Mouse (Mus musculus) kidney, adult 2 months (tissue): ENCODE measurements around the gene Mbnl2. TPM values are rescaled to one million over a fixed set of nuclear protein-coding genes. Genes with fewer than 3 reads are reported as not detected.

Experiments
- DNase-seq: peaks from one replicate; pipeline ENCODE4 v3.0.0; 2021
- H3K27ac ChIP-seq: fragments of 200-500 bp; 2 replicates; pipeline ENCODE4 v1.5.1; 2012; ENCODE audit warnings: low read depth, low read length, control low read depth, inconsistent platforms; ENCODE audit not compliant: insufficient read depth
- H3K27me3 ChIP-seq: fragments of 200-500 bp; replicated peaks from 2 replicates; pipeline ENCODE4 v1.6.1; 2012; ENCODE audit warnings: mild to moderate bottlenecking, moderate library complexity, low read length, inconsistent platforms; ENCODE audit not compliant: control insufficient read depth, insufficient read depth
- H3K36me3 ChIP-seq: fragments of 200-500 bp; 2 replicates; pipeline ENCODE4 v1.6.1; 2012; ENCODE audit warnings: mild to moderate bottlenecking, moderate library complexity, low read length, inconsistent platforms; ENCODE audit not compliant: control insufficient read depth, insufficient read depth
- H3K4me1 ChIP-seq: fragments of 200-500 bp; 2 replicates; pipeline ENCODE4 v1.6.1; 2011; ENCODE audit warnings: low read length; ENCODE audit not compliant: control insufficient read depth, insufficient read depth
- H3K4me3 ChIP-seq: fragments of 200-500 bp; 2 replicates; pipeline ENCODE4 v1.5.1; 2011; ENCODE audit warnings: mild to moderate bottlenecking, low read depth, low read length, control low read depth; ENCODE audit not compliant: insufficient read depth
- CTCF ChIP-seq: fragments of 200-500 bp; conservative IDR thresholded peaks from 2 replicates; pipeline ENCODE4 v1.5.1; 2011; ENCODE audit warnings: low read depth, mild to moderate bottlenecking, control low read depth, low read length, moderate library complexity, mixed read lengths; ENCODE audit not compliant: insufficient read depth, insufficient read length
- POLR2A ChIP-seq: fragments of 200-500 bp; IDR thresholded peaks from one replicate; pipeline ENCODE4 v1.6.1; 2011; ENCODE audit warnings: low read depth, low read length, control low read depth
- WGBS: fragments of 180-500 bp; shearing (Covaris S2); methylation state at CpG from one replicate; pipeline ENCODE4 v1.1.7; 2018; 5-methylcytosine and 5-hydroxymethylcytosine counted together
- polyA plus RNA-seq: library from polyadenylated mRNA; depleted of rRNA; stranded (reverse); fragments of >200 nt; gene quantifications from 2 replicates; pipeline ENCODE4 v1.2.3, GENCODE M21; 2012

The Mbnl2 gene
- polyA plus RNA-seq, 1 experiment: 50.0 TPM

DNA sequence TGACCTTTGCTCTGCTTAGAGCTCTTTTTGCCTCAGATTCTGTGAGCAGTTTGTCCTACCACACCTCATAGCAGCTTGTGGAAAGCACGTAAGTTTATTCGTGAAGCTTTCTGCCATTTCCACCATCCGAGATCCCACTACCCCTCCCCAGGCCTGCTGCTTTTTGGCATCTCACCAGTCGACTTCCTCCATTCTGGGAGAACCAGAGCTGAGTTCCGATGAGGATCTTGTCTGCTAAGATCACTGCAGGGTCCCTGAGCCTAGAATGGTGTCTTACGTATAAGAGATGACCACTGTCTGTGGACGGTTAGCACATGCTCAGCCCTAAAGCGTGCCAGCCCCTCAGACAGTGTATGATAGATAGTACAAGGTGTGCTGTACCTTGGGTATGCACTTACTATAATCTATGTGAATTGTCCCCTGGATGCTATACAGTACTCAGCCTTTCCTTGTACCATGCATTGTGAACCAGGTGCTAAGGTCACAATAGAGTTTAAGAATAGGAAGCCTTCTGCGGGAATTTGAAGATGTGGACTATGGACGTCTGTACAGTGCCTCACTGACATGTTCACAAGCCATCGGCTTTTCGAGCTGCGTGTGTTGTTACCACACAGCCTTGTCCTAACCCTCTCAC is 55.5 kb downstream of the Mbnl2 start:
- Histone ChIP-seq H3K4me1 (peaks cover 16% of the 10 kb centered on the region), H3K27ac (no peak overlapping the region), H3K4me3 (no peak overlapping the region), H3K27me3 (no peaks in the 10 kb centered on the region), H3K36me3 (no peaks in the 10 kb centered on the region)
- 52% methylated on average over 13 of the region's 13 CpGs for WGBS
- no peak for DNase-seq
- TF ChIP-seq CTCF (no peak), POLR2A (no peak)

DNA sequence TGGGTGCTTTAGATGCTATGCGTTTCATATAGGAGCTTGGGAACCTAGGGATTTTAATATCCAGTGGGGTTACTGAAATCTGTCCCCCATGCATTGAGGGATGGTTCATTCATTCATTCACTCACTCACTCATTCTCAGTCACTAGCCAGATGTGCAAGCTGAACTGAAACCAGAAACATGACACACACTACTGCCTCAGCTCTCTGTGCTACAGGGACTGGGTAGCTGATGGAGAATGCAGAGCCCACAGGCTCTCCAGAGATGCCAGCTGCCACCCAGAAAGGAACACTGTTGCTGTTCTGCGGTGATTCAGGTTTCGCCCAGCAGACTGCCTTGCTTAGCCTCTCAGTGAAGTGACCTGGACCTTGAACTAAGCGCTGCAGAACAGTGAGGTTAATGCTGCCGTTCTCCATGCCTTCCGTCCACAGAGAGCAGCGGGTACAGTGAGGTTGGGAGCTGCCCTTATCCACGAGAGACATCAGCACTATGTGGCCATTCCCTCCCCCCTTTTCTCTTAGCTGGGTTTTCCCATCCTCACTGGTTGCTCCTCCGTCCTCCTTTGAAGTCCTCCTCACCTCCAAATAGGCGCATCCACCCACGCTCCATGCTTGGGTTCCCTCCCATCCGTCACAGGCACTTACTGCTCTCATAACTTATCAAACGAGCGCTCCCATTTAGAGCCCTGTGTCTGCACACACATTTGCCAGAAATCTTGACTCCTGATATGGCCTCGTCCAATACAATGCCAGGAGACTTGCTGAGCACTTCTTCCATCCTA is 58.2 kb downstream of the Mbnl2 start:
- Histone ChIP-seq H3K36me3 (no peaks in the 10 kb centered on the region), H3K4me3 (no peak overlapping the region), H3K4me1 (peaks cover 40% of the 10 kb centered on the region), H3K27ac (no peak overlapping the region), H3K27me3 (no peaks in the 10 kb centered on the region)
- peak; percentile 56 for DNase-seq
- 54% methylated on average over 15 of the region's 15 CpGs for WGBS
- TF ChIP-seq POLR2A (no peak), CTCF (no peak)

DNA sequence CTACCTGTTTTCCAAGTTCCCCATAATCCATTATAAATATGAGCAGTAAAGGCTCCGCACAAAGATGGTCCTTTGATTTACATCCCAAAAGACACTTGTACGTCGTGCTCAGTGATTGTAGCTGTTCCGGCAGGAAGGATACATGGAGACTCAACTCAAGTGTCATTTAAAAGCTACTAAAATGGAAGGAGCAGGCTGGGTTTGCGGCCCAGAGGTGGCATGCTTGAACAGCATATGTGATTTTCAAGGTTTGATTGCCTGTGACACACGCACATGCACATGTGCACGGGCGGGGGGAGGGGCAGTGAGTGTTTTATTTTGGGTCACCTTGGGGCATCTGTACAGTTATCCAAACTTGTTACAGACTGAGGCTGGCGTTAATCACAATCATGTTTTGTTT is 59.9 kb downstream of the Mbnl2 start:
- Histone ChIP-seq H3K36me3 (no peaks in the 10 kb centered on the region), H3K27me3 (no peaks in the 10 kb centered on the region), H3K4me3 (no peak overlapping the region), H3K27ac (no peak overlapping the region), H3K4me1 (peaks cover 40% of the 10 kb centered on the region)
- no peak for DNase-seq
- TF ChIP-seq POLR2A: no peak
- TF ChIP-seq CTCF: no peak
- 69% methylated on average over 9 of the region's 9 CpGs for WGBS

DNA sequence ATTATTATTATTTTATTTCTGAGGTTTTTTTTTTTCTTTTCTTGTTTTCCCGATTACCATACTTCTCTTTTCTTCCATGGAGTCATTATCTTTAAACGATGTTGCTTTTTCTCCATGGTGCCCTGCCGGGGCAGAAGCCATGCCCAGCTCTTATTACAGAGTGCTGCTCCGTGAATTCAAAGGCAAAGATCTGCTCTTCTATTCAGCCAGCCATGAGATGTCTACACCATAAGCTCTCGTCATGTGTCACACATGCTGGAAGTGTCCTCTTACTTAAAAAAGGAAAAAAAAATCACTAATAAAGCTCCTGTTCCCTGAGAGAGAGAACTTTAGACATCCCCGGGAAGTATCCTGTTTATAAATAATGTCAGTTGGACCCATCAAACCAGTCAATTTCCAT is 60.4 kb downstream of the Mbnl2 start:
- WGBS: 54% methylated on average over 6 of the region's 6 CpGs
- TF ChIP-seq CTCF: no peak
- no peak for TF ChIP-seq POLR2A
- H3K27ac ChIP-seq: 0 out of 2 replicates have a peak overlapping the region, but pooled peaks have one; percentile 8
- no peak overlapping the region for H3K4me3 ChIP-seq
- peaks cover 35% of the 10 kb centered on the region for H3K4me1 ChIP-seq
- H3K27me3 ChIP-seq: no peaks in the 10 kb centered on the region
- DNase-seq: no peak
- no peaks in the 10 kb centered on the region for H3K36me3 ChIP-seq

DNA sequence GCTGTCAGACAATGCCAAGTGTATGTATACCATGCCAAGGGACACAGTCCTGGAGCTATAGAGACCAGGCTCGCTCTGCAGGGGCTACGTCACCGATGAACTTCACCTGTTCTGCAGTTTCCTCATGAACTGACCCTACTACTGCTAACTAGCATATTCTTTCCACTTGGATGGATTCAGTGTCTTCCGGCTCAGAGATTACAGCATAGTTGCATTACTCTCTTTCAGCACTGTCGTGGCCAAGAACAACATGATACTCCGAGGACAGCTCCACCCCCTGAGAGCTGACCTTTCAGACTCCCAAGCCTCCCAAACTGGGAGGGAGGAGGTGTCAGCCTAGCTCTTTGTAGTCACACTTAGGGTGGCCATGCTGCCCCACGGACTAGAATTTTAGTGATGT is 60.9 kb downstream of the Mbnl2 start:
- no peaks in the 10 kb centered on the region for H3K27me3 ChIP-seq
- WGBS: 14% methylated on average over 7 of the region's 7 CpGs
- no peaks in the 10 kb centered on the region for H3K36me3 ChIP-seq
- no peak for TF ChIP-seq CTCF
- no peak for TF ChIP-seq POLR2A
- DNase-seq: peak; percentile 94
- H3K4me3 ChIP-seq: no peak overlapping the region
- H3K4me1 ChIP-seq: peaks cover 30% of the 10 kb centered on the region
- H3K27ac ChIP-seq: peak overlapping the region; percentile 44

DNA sequence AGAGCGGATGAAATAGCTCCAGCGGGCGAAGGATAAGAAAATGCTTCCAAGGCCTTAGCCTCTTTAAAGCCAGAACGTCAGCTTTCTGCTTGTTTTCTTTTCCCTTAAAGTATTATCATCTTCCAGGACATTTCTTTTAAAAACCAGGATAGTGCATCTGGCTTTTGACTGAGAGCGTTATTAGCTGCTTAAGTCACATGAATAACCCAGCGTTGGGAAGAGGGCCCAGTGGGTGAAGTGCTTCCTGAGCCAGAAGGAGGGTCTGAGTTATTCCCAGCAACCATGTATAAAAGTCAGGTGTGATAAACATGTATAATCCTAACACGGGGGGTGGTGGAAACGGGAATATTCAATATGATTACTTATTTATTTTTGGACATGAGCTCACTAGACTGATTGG is 61.4 kb downstream of the Mbnl2 start:
- no peak for TF ChIP-seq POLR2A
- no peak for TF ChIP-seq CTCF
- H3K4me3 ChIP-seq: no peak overlapping the region
- H3K4me1 ChIP-seq: peaks cover 30% of the 10 kb centered on the region
- no peaks in the 10 kb centered on the region for H3K36me3 ChIP-seq
- WGBS: 52% methylated on average over 8 of the region's 8 CpGs
- DNase-seq: no peak
- peak overlapping the region; percentile 44 for H3K27ac ChIP-seq
- H3K27me3 ChIP-seq: no peaks in the 10 kb centered on the region

DNA sequence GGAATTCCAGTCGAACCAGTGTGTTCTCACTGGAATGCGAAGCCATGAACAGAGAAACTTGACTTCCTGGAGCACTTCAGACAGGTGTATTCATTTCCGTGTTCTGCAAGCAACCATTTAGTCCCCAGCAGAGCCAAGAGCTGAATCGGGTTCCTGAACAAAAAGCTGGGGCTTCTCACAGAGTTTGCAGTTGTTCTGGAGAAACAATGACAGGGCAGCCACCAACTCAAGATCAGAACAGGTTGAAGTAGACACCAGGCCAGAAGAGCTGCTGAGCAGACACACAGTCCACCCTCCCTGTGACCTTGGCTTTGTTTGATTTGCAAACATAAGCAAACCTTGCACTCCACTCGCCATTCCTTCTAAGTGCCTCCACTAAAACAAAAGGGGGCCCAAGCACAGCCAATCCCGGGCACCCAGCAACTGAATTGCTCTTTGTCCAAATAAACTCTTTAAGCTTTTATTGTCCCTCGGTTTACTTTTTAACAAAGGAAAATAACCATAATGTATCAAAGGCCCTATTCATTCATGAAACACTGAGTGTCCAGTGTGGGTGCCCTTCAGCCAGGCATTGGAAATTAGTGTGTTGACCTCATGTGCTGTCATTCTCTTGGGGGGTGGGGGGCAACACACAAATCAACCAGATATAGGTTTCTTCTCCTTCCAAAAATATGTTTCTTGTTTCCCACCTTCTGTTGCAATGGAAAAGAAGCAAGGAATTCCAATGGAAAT is 62.4 kb downstream of the Mbnl2 start:
- no peak overlapping the region for H3K27ac ChIP-seq
- no peak overlapping the region for H3K4me3 ChIP-seq
- peak; percentile 34 for DNase-seq
- H3K27me3 ChIP-seq: no peaks in the 10 kb centered on the region
- no peaks in the 10 kb centered on the region for H3K36me3 ChIP-seq
- H3K4me1 ChIP-seq: peaks cover 30% of the 10 kb centered on the region
- TF ChIP-seq CTCF (no peak), POLR2A (no peak)
- WGBS: 35% methylated on average over 7 of the region's 7 CpGs
